Mouse (Mus musculus): Measurements from ENCODE around the gene Ubxn10.

Gene Ubxn10

DNA sequence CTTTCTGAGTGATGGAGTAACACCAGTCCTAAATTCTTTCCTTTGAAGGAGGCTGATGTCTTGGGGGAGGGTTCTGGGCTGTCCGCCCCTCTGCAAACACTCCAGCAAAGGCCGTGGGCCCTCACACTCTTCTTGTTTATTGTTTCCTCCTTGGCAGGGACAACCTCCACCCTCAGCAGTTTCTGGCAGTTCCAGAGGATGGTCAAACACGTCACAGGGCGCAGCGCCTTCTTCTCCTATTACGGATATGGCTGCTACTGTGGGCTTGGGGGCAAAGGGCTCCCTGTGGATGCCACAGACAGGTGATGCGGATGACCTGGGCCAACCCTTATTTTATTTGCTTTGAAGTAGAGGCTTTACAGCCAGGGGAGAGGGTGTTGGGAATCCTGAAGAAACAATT is 2.9 kb downstream of the Ubxn10 start:
- DNase-seq (ENCODE audit: low spot score), result no peak

DNA sequence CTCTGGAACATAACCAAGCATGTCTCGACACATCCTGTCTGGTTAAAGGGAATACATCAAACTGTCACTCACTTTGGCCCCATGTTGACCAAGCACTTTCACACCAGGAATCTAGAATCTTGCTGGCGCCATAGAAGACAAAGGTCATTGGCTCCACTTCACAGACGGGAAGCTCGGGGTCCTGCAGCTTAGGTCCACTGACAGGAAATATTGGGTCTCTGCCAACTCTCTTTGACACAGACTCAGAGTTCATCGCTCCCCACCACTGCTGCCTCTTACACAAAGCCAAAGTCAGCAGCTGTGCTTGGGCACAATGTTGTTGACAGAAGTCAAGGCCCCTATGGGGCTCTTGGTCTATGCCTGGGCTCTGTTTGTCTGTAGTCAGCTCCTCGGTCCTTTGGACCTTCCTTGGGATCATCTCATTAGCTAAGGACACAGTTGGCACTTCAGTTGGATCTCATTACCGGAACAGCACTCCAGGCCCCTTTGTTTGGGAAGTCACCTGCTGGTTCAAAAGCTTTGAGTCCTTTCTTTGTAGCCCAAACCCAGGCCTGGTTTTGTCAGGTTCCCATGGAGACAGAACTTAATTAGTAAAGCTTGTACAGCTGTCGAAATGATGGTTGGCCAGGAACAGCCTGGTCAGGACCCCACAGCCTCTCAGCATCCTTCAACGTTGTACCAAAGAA is 7.8 kb downstream of the Ubxn10 start:
- DNase-seq (ENCODE audit: low spot score), result no peak

DNA sequence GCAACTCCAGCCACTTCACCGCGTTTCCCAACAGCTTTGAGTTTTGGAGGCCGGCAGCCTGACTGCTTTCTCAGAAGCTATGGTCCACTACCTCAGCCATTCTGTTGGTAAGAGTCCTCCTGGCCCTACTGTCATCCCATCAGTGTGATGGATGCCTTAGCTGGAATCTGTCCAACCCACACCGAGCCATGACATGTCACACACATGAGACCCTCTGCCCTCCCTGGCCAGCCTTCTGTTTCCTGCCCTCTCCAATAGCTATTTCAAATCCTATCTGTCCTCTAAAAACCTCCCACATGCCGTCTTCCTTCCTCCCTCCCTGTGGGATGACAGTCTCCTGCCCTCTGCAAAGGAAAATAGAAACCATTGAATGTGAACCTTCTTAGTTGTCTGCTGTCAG is 11.2 kb downstream of the Ubxn10 start:
- DNase-seq (ENCODE audit: low spot score), result no peak

DNA sequence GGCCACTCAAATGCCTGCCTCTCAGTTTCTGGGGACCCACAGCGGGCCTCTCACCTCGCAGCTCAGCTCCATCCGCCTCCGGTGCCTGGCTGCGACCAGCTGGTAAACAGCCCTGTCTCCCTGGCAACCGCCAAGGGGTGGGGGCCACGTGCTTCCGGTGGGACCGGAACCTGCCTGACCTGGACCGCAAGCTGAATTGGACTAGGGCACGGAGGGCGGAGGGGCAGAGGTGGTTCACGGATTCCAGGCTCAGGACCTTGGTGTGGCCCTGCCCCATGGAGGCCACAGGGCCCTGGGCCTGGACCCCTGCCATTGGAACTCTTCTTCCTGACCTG is 11.9 kb downstream of the Ubxn10 start:
- DNase-seq (ENCODE audit: low spot score), result peak; percentile 44

DNA sequence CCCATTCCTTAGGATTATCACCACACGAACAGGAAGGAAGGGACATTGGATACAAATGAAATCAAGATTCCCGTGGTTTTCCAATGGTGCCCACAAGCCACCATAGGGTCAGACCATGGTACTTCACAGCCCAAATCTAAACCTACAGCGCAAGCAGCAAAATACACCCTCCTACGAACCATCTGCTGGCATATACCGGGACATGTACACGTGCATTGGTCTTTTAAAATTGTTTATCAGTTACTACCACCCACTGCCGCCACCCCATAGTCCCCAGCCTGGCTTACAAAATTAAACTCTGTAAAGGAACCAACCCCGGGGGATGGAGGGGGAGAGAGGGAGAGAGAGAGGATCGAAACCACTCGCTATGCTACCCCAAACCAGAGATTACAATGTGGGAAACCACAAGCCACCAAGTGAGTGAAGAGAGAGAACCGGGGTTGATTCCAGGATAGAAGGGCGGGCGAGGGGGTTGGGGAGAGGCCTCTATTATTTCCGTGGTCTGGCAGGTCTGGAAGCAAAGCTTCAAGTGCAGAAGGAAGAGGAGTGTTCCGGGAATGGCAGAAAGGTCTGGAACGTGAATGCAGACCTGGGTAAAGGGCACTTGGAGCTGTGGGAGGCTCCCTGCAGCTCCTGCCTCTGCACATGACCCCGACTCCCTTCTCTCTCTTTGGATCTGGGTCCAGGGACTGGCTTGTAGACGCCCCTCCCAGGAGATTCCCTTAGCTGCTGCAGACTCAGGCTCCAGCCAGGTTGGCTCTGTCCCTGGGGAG is 12.4 kb downstream of the Ubxn10 start, which contains the start of gene Pla2g2c:
Pla2g2c (plus strand) TSS at position 439 of the 773 bp plus-strand sequence.
- peak; percentile 58 for DNase-seq (ENCODE audit: low spot score)

DNA sequence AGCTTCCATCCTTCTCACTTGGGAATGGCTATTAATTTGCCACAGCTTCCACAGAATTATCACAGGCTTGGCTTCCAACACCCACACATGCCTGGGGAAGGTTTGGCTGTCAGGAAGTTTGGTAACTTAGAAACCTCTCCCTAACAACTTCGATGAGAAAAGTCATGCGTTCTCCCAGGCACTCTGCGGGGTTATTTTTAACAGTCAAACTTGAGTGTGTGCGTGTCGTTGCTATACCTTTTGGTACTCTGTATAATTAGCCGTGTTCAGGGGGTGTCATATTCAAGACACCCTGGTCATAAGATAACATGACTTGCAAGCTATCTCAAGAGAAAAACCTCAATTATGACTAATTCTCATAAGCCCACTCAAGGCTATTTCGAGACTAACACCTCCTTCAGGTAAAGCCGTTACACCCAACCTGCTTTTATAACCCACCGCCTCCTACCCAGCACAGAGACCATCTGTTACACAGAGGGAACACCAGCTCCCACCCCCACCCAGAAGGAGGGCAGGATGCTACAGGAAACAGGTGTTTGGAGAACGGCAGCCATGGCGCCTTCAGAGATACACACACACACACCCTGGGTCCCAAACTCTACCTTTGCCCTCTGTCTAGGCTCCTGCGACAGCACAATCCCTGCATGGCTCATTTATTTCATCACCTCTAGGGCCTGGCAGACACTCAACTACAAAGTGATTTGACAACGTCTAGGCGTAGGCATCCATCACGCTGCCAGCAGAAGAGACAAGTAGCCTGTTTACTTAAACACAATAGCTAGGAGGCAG is 13.3 kb downstream of the Ubxn10 start:
- DNase-seq (ENCODE audit: low spot score), result peak; percentile 64

DNA sequence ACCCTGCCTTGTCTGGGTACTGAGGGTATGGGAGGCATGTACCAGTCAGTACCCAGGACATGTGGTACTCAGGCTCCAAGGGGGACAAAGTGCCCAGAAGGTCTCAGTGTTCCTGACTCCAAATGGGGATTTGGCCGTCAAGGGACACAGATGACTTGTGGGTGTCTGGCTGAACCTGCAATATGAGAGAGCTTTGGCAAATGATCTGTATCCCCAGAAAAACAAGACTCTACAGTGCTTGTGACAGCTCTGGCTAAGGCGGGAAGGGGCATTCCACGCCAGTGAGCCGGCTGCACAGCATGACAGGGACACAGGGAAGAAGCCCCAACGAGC is 17.7 kb downstream of the Ubxn10 start:
- no peak for DNase-seq (ENCODE audit: low spot score)

DNA sequence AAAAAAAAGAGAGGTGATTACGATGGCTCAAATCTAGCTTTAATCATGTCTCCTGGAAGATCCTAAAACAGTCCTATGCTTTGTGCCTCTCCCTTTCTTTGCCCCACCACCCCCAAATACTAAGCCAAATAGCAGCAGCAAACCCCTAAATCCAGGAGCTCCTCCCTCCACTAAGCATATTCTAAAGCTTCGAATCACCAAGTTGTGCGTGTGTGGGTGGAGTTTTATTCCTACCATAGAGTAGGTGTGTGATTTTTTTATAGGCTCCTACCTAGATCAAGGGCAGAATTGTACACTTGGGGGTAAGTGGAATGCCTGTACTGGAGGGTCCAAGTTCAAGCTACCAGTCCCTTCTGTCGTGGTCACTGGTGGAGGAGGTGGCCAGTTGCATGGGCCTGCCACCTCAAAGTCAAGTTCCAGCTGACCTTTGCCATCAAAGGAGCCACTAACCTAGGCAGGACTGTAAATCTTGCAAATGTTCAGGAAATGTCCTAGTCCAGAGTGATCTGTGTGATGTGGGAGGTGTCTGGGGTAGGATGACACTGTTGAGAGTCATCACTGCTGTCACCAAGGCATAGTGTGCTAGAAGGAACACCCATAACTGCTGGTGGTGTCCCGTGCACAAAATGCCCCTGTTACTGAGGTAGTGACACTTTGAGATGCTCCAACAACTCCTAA is 18.2 kb downstream of the Ubxn10 start:
- no peak for DNase-seq (ENCODE audit: low spot score)

DNA sequence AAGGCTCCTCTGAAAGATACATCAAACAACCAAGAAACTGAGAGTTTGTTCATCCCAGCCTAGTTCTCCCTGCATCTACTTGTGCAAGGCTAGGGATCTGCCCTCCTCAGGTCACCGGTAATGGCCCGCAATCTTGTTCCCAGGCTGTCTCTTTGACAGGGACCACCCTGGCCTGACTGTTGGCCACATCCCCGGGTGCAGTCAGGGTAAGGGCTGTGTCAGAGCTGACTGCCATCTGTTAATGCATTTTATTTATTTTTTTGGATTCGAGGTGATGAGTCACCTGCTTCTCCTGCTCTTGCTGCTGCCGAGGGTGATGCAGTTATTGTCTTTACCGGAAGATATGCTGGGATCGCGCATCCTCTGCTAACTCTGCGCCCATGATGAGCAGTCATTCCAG is 20.3 kb downstream of the Ubxn10 start:
- no peak for DNase-seq (ENCODE audit: low spot score)

DNA sequence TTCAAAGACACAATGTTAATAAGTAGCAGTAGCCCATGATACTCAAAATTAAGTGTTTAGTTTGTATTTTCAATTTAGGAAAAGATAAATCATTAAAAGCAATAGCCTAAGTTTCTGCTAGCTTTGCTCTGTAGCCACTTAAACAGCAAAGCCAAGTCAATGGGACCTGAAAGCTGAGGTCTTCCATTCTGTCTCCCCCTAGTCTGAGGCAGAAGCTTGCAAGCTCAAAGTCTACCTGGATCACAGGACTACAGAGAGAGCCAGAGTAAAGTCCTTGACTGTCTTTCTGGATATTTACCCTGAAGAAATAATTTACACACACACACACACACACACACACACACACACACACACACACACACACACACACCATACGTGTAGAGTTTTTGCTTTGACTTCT is 22.8 kb downstream of the Ubxn10 start:
- no peak for DNase-seq (ENCODE audit: low spot score)

DNA sequence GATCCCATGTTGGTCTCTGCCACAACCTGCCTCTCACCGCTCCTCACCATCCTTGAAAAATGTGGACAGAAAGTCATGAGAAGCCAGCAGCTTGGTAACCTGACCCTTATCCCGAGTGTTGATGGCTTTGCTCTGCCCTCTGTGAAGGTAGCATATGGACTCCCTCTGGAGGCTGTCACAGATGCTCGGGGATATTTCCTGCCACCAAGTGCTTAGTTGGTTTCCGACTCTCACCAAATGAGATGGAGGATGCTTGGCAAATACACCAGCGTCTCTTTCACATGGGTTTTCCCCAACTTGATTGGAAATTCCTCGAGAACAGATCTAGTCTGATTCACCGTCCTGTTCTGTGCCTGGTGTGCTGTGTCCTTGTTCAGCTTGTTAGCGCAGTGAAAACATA is 24.3 kb downstream of the Ubxn10 start:
- no peak for DNase-seq (ENCODE audit: low spot score)

DNA sequence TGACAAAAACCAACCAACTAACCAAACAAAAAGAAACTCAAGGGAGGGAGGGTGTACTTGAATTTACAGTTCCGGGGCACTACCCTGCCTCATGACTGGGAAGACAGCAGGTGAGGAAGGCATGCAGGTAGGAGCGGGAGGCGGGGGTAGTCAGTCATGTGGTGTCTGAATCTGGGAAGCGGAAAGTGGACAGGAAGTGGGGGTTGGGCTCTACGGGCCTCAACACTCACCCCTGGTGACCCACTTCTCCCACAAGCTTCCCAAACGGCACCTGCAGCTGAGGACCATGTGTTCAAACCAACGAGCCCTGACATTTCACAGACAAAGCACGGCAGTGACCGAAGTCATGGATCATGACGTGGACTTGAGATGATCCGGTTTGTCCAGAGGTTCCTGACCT is 24.9 kb downstream of the Ubxn10 start:
- no peak for DNase-seq (ENCODE audit: low spot score)

DNA sequence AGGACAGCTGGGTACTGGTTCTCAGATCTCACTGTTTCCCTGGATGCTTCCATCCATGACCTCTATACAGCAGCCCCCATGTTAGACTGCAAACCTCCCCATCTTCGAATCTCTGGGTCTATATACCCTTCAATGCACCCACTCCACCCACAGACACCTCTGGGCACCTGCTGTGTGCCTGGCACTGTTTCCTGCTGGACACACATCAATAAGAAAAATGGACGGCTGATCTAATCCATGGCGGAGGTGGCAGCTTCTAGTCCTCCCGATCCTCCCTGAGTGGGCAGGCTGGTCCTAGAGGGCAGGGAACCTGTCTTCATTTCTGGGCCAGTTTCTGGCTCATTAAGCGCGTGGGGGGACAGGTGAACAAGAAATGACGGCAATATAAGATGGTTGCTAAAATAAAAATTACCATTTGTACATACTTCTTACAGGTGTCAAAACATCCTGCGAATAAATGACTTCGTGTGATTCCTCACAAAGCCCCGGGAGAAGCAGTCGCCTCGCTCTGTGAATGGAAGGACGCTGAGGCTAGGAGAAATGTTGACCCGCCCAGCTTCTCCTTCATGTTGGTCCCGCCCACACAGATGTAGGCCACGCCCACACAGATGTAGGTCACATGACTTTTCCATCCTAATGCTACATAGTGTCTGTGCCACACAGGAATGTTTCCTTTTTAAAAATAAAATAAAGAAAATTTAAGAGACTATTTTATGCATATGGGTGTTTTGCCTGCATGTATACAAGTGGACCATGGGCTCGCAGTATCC is 25.7 kb downstream of the Ubxn10 start:
- DNase-seq (ENCODE audit: low spot score), result no peak

DNA sequence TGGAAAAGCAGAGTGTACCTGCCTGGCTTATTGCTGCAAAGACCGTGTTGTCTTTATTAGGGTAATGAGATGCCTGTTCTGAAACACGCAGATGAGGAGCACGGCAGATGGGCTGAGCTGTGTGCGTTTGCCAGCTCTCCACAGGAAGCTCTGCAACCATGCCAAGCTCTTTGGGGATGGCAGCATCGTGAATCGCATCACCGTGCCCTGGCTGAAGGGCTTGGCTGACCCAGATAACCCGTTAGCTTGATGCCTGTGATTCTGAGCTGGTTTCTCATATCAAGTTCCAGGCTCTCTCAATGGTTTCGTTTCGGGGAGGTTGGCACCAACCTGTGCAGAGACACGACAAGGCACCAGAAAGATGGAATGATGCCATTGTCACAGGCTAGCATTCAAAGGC is 26.3 kb downstream of the Ubxn10 start:
- DNase-seq (ENCODE audit: low spot score), result peak; percentile 65

DNA sequence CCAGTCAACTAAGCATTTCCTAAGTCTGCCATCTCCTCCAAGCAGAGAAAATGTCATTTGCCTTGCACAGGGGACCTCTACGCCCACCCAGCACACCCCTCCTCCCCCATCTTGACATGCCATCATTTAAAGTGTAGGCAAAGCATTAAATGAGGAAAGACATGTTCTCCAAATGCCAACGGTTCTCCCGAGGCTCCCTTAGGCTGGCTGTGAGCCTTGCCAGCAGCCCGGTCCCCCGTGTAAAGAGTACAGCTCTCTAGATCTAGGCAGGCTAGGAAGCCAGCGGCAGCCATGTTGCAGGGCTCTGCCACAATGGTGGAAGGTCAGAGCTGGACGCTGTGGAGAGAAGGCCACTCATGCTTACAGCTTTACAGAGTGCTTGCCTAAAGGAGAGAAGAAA is 27.0 kb downstream of the Ubxn10 start:
- DNase-seq (ENCODE audit: low spot score), result no peak

DNA sequence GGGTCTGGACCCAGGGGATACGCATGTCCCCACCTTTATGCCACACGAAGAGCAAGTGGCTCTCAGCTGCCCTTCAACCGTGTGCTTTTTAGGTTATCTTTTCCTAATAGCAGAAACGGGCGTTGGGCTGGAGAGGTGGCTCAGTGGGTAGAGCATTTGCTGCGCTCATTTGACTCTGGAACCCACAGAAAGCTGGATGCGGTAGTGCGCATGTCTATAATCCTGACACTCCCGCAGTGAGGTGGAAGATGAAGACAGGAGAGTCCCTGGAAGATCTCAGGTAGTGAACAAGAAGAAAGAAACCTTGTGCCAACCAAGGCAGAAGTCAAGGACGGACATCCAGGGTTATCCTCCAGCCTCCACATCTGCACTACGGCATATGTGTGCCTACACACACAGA is 27.7 kb downstream of the Ubxn10 start:
- no peak for DNase-seq (ENCODE audit: low spot score)

DNA sequence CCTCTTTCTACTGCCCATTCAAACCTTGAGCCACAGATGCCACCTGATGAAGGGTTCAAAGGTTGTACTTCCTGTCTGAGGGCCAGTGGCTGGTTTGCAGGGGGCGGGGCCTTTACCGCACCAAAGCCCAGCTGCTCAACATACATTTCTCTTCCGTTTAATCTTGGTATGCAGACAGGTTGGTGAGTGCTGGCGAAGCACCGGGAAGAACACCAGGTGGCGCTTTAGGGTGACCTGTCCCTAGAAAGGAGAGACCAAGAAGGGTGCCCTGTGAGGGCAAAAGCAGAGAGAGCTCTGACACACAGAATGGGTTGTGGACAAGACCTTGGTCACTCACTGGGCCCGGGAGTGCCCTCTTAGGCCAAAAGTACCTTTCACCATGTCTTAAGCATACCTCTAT is 28.3 kb downstream of the Ubxn10 start:
- DNase-seq (ENCODE audit: low spot score), result no peak

DNA sequence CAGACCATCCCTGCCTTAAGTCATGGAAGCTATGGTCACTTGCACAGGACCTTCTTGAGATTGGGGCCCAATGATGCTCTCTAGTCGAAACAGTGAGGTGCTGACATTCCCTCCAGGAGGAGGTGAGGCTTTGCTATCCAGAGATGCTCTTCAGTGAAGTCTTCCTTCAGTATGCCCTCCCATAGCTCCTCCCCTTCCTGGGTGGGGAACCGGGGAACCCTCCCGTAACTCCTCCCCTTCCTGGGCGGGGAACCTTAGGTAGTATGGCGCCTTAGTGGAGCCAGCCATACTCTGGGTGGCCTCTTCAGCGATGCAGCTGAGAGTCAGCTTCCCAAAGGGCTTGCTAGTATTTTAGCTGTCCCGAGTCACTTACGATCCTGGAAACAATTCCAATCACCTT is 30.3 kb downstream of the Ubxn10 start:
- DNase-seq (ENCODE audit: low spot score), result no peak

DNA sequence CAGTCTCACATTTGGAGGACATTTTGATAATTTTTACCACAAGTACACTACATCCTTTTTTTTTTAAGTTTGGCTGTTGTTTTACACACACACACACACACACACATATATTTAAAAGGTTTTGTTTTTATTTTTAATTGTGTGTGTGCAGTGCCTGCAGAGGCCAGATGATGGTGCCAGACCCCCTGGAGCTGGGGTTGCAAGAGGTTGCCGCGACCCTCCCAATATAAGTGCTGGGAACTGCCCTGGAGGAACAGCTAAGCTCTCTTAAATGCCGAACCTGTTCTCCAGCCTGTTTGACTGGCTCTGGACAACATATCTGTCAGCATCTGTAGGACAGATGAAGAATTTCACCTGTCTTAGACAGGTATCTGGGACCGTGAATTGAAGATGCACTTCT is 32.8 kb downstream of the Ubxn10 start:
- no peak for DNase-seq (ENCODE audit: low spot score)

DNA sequence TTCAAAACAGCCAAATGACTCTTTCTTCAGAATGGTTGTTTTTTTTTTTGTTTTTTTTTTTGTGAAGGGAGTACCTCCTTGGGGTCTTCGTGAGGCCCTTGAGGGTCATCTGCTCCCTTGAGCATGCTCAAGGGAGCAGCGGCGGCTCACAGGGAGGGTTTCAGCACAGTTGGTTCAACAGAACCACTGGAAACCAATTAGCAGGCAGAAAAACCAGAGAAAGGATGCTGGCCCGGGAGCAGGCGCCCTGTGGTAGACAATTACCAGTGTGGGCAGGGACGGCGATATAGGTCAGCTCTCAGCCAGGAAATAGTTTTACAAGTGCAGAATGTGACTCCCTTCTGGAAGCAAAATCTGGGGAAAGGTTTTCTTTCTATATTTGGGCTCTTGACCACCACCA is 33.4 kb downstream of the Ubxn10 start:
- DNase-seq (ENCODE audit: low spot score), result no peak

DNA sequence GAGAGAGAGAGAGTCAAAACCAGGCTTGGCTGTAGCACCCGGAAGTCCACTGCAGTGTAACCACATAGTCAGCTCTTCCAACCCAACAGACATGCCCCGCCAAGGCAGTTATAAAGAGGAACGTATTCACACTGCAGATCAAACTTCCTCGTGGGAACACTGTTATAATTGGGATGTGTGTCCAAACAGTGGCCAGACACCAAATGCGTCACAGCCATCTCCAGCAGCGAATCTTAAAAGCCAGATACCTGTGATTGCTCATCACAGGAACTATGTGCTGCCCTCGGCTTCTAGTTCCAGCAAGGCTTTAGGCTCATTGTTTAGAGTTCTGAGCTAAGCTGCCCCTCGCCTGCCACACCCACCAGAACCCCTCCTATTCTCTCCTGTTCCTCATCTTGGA is 34.4 kb downstream of the Ubxn10 start:
- no peak for DNase-seq (ENCODE audit: low spot score)

DNA sequence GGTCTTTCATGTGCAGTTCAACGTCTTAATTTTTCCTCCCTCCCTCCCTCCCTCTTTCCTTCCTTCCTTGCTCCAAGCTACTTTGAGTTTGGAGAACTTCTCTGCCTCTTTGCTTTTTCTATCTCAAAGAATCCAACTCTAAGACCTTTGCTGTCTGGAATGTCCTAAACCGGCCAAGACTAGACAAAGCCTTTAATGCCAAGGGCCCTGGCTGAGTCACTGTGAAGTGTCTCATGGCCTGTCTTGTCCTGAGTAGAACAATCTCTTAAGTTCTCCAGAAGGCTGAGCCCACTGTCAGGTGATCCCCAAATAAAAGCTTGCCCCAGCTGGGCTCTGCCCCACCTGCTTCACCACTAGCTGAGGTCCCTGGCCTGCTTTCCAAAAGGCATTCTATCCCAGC is 34.9 kb downstream of the Ubxn10 start:
- no peak for DNase-seq (ENCODE audit: low spot score)

Data from layer of hippocampus, adult 11-12 months (tissue).